Mouse (Mus musculus): ENCODE measurements around the gene Fzd2. TPM values are rescaled to one million over a fixed set of nuclear protein-coding genes. Genes with fewer than 3 reads are reported as not detected.

Gene Fzd2
- polyA plus RNA-seq, 1 experiment from 2014 or later: 0.54 TPM

DNA sequence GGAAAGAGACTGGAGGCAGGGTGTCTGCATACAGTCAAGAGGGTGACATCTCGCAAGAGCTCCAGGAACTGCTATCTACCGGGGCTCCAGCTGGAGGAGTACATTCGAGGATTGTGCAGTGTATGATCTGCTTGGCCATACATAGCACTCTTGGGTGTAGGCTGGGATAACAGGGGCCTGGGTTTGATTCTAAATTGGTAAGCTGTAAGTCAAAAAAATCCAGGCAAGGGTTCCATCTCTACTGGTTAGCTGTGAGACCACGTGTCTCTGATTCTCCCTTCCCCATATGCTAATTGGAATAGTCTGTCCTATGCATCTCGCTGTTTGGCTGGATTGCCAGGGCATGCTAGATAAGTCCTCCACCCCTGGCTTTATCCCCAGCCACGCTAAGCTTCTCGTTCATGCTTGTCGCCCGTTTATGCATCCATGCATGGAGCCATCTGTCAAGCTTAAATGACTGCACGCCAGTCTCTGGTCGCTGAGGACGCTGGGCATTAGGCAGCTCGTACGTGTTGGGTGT lies 20.8 kb downstream of the Fzd2 start:
- no peak for ATAC-seq (ENCODE audit: low read depth)
- Histone ChIP-seq H3K27me3 (ENCODE audit: control insufficient read depth, insufficient read depth, low read depth, low read length) (no peaks in the 10 kb centered on the region), H3K4me1 (ENCODE audit: control insufficient read depth, low read depth, low read length) (no peaks in the 10 kb centered on the region), H3K4me3 (ENCODE audit: low read depth, low read length) (no peak overlapping the region), H3K36me3 (ENCODE audit: control insufficient read depth, insufficient read depth) (no peaks in the 10 kb centered on the region), H3K4me2 (ENCODE audit: low read depth, low read length) (no peak overlapping the region), H3K9me3 (replicated peaks; ENCODE audit: control insufficient read depth, low read length) (no peaks in the 10 kb centered on the region), H3K9ac (ENCODE audit: low read depth, low read length) (no peak overlapping the region), H3K27ac (ENCODE audit: low read length) (no peak overlapping the region)
- 56% methylated on average over 14 of the region's 14 CpGs for WGBS (ENCODE audit: insufficient replicate concordance)

- Histone ChIP-seq H3K4me1 (ENCODE audit: control insufficient read depth, low read depth, low read length) (no peaks in the 10 kb centered on the region), H3K4me3 (ENCODE audit: low read depth, low read length) (no peak overlapping the region), H3K9ac (ENCODE audit: low read depth, low read length) (no peak overlapping the region), H3K27ac (ENCODE audit: low read length) (no peak overlapping the region), H3K27me3 (ENCODE audit: control insufficient read depth, insufficient read depth, low read depth, low read length) (no peaks in the 10 kb centered on the region), H3K4me2 (ENCODE audit: low read depth, low read length) (no peak overlapping the region), H3K36me3 (ENCODE audit: control insufficient read depth, insufficient read depth) (no peaks in the 10 kb centered on the region), H3K9me3 (replicated peaks; ENCODE audit: control insufficient read depth, low read length) (no peaks in the 10 kb centered on the region)
- no peak for ATAC-seq (ENCODE audit: low read depth)
- WGBS (ENCODE audit: insufficient replicate concordance): 71% methylated on average over 9 of the region's 9 CpGs
Measured at GRCm38 (mm10) chr11:102627171-102627931, 23.2 kb downstream of the Fzd2 start.

DNA sequence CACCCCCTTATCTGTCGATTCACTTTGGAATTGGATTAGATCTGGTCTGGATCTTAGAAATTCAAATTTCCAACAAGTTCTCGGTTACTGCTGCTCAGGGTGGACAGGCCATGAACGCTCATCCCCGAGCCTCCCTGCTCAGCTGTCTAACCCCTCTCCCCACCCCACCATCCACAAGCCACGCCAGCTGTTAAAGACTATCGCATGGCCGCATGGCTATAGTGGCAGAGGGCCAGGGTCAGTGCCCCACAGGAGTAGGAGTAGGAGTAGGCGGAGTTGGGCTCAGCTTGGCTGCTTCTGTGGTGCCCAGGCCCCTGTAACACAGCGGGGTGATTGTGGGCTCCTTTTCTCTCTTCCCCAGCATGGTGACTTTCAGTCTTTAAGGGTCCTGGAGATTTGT lies 24.3 kb downstream of the Fzd2 start:
- ATAC-seq (ENCODE audit: low read depth): no peak
- Histone ChIP-seq H3K4me1 (ENCODE audit: control insufficient read depth, low read depth, low read length) (no peaks in the 10 kb centered on the region), H3K9ac (ENCODE audit: low read depth, low read length) (no peak overlapping the region), H3K4me3 (ENCODE audit: low read depth, low read length) (no peak overlapping the region), H3K36me3 (ENCODE audit: control insufficient read depth, insufficient read depth) (no peaks in the 10 kb centered on the region), H3K27me3 (ENCODE audit: control insufficient read depth, insufficient read depth, low read depth, low read length) (peaks cover 5% of the 10 kb centered on the region), H3K9me3 (replicated peaks; ENCODE audit: control insufficient read depth, low read length) (no peaks in the 10 kb centered on the region), H3K4me2 (ENCODE audit: low read depth, low read length) (no peak overlapping the region), H3K27ac (ENCODE audit: low read length) (no peak overlapping the region)
- WGBS (ENCODE audit: insufficient replicate concordance): 66% methylated on average over 9 of the region's 9 CpGs

DNA sequence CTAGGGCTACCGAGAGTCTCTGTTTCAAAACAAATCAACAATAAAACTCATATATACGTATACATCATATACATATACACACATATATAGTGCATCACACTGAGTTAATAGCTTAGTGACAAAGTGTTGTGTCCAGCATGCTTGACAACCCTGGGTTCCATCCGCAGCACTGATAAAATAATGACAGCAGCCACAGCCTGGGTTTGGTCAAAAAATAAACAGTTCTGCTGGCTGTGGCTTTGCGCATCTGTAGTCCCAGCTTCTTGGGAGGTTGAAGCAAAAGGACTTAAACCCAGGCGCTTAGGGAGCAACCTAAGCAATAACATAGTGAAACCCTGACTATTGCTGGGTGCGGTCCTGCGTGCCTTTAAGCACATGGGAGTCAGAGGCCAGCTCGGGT lies 25.2 kb downstream of the Fzd2 start:
- no peak overlapping the region for H3K27ac ChIP-seq (ENCODE audit: low read length)
- H3K9me3 ChIP-seq (replicated peaks; ENCODE audit: control insufficient read depth, low read length): no peaks in the 10 kb centered on the region
- H3K36me3 ChIP-seq (ENCODE audit: control insufficient read depth, insufficient read depth): no peaks in the 10 kb centered on the region
- no peak overlapping the region for H3K4me3 ChIP-seq (ENCODE audit: low read depth, low read length)
- ATAC-seq (ENCODE audit: low read depth): no peak
- H3K9ac ChIP-seq (ENCODE audit: low read depth, low read length): no peak overlapping the region
- no peaks in the 10 kb centered on the region for H3K4me1 ChIP-seq (ENCODE audit: control insufficient read depth, low read depth, low read length)
- 68% methylated on average over 8 of the region's 8 CpGs for WGBS (ENCODE audit: insufficient replicate concordance)
- H3K4me2 ChIP-seq (ENCODE audit: low read depth, low read length): no peak overlapping the region
- peaks cover 5% of the 10 kb centered on the region for H3K27me3 ChIP-seq (ENCODE audit: control insufficient read depth, insufficient read depth, low read depth, low read length)

GRCm38 (mm10) chr11:102630731-102631130 lies 26.5 kb downstream of the Fzd2 start:
- H3K9me3 ChIP-seq (replicated peaks; ENCODE audit: control insufficient read depth, low read length): no peaks in the 10 kb centered on the region
- H3K27ac ChIP-seq (ENCODE audit: low read length): no peak overlapping the region
- peaks cover 5% of the 10 kb centered on the region for H3K27me3 ChIP-seq (ENCODE audit: control insufficient read depth, insufficient read depth, low read depth, low read length)
- 41% methylated on average over 7 of the region's 7 CpGs for WGBS (ENCODE audit: insufficient replicate concordance)
- H3K4me1 ChIP-seq (ENCODE audit: control insufficient read depth, low read depth, low read length): no peaks in the 10 kb centered on the region
- ATAC-seq (ENCODE audit: low read depth): no peak
- H3K36me3 ChIP-seq (ENCODE audit: control insufficient read depth, insufficient read depth): no peaks in the 10 kb centered on the region
- H3K9ac ChIP-seq (ENCODE audit: low read depth, low read length): no peak overlapping the region
- no peak overlapping the region for H3K4me2 ChIP-seq (ENCODE audit: low read depth, low read length)
- H3K4me3 ChIP-seq (ENCODE audit: low read depth, low read length): no peak overlapping the region

- no peak for ATAC-seq (ENCODE audit: low read depth)
- 55% methylated on average over 5 of the region's 5 CpGs for WGBS (ENCODE audit: insufficient replicate concordance)
- H3K27me3 ChIP-seq (ENCODE audit: control insufficient read depth, insufficient read depth, low read depth, low read length): peaks cover 5% of the 10 kb centered on the region
- H3K4me1 ChIP-seq (ENCODE audit: control insufficient read depth, low read depth, low read length): no peaks in the 10 kb centered on the region
- H3K9me3 ChIP-seq (replicated peaks; ENCODE audit: control insufficient read depth, low read length): no peaks in the 10 kb centered on the region
- H3K4me3 ChIP-seq (ENCODE audit: low read depth, low read length): no peak overlapping the region
- no peaks in the 10 kb centered on the region for H3K36me3 ChIP-seq (ENCODE audit: control insufficient read depth, insufficient read depth)
- no peak overlapping the region for H3K4me2 ChIP-seq (ENCODE audit: low read depth, low read length)
- H3K9ac ChIP-seq (ENCODE audit: low read depth, low read length): no peak overlapping the region
- H3K27ac ChIP-seq (ENCODE audit: low read length): no peak overlapping the region
Measured at GRCm38 (mm10) chr11:102631203-102631602, 27.0 kb downstream of the Fzd2 start.

GRCm38 (mm10) chr11:102632725-102633124 lies 28.5 kb downstream of the Fzd2 start:
- Histone ChIP-seq H3K4me2 (ENCODE audit: low read depth, low read length) (peak overlapping the region; percentile 27; the same call in 1 of the 2 replicates), H3K27ac (ENCODE audit: low read length) (no peak overlapping the region), H3K9ac (ENCODE audit: low read depth, low read length) (no peak overlapping the region), H3K9me3 (replicated peaks; ENCODE audit: control insufficient read depth, low read length) (no peaks in the 10 kb centered on the region), H3K4me3 (ENCODE audit: low read depth, low read length) (no peak overlapping the region), H3K4me1 (ENCODE audit: control insufficient read depth, low read depth, low read length) (no peaks in the 10 kb centered on the region), H3K27me3 (ENCODE audit: control insufficient read depth, insufficient read depth, low read depth, low read length) (peaks cover 5% of the 10 kb centered on the region), H3K36me3 (ENCODE audit: control insufficient read depth, insufficient read depth) (no peaks in the 10 kb centered on the region)
- 14% methylated on average over 10 of the region's 13 CpGs for WGBS (ENCODE audit: insufficient replicate concordance)
- no peak for ATAC-seq (ENCODE audit: low read depth)

GRCm38 (mm10) chr11:102633379-102633778 lies 29.2 kb downstream of the Fzd2 start:
- no peak overlapping the region for H3K27ac ChIP-seq (ENCODE audit: low read length)
- H3K4me3 ChIP-seq (ENCODE audit: low read depth, low read length): no peak overlapping the region
- no peaks in the 10 kb centered on the region for H3K9me3 ChIP-seq (replicated peaks; ENCODE audit: control insufficient read depth, low read length)
- ATAC-seq (ENCODE audit: low read depth): no peak
- 34% methylated on average over 9 of the region's 9 CpGs for WGBS (ENCODE audit: insufficient replicate concordance)
- H3K9ac ChIP-seq (ENCODE audit: low read depth, low read length): no peak overlapping the region
- H3K4me2 ChIP-seq (ENCODE audit: low read depth, low read length): peak overlapping the region; percentile 27; the same call in 1 of the 2 replicates
- no peaks in the 10 kb centered on the region for H3K4me1 ChIP-seq (ENCODE audit: control insufficient read depth, low read depth, low read length)
- H3K27me3 ChIP-seq (ENCODE audit: control insufficient read depth, insufficient read depth, low read depth, low read length): peaks cover 5% of the 10 kb centered on the region
- no peaks in the 10 kb centered on the region for H3K36me3 ChIP-seq (ENCODE audit: control insufficient read depth, insufficient read depth)

DNA sequence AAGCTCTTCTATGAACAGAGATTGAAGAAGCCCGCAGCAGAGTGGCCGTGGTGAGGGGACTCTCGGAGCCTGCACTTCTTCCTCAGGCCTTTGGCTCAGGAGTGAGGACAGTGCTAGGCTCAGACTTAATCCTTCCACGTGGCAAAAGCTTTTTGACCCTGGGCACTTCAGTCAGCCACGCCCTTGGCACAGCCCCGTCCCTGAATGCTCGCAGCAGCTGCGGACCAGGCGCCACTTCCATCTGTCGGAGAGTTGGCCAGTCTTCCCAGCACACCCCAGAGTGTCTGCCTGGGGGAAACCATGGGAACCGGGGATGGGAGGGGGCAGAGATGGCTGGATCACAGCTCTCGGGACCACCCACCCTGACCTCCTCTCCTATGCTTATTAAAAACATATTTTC lies 32.7 kb downstream of the Fzd2 start:
- Histone ChIP-seq H3K4me3 (ENCODE audit: low read depth, low read length) (no peak overlapping the region), H3K27me3 (ENCODE audit: control insufficient read depth, insufficient read depth, low read depth, low read length) (peaks cover 5% of the 10 kb centered on the region), H3K9me3 (replicated peaks; ENCODE audit: control insufficient read depth, low read length) (no peaks in the 10 kb centered on the region), H3K27ac (ENCODE audit: low read length) (no peak overlapping the region), H3K9ac (ENCODE audit: low read depth, low read length) (no peak overlapping the region), H3K36me3 (ENCODE audit: control insufficient read depth, insufficient read depth) (no peaks in the 10 kb centered on the region), H3K4me2 (ENCODE audit: low read depth, low read length) (no peak overlapping the region), H3K4me1 (ENCODE audit: control insufficient read depth, low read depth, low read length) (no peaks in the 10 kb centered on the region)
- 56% methylated on average over 12 of the region's 12 CpGs for WGBS (ENCODE audit: insufficient replicate concordance)
- ATAC-seq (ENCODE audit: low read depth): no peak
